Mouse (Mus musculus) layer of hippocampus, adult 9-10 months (tissue): Measurements from ENCODE around the gene Atl2.
A peak's percentile ranks its signal among the peaks of the same experiment; 100 is the strongest.

Experiments
- DNase-seq: peaks from one replicate; pipeline ENCODE4 v3.0.0; 2022; ENCODE audit warnings: low spot score

Atl2 gene

DNA sequence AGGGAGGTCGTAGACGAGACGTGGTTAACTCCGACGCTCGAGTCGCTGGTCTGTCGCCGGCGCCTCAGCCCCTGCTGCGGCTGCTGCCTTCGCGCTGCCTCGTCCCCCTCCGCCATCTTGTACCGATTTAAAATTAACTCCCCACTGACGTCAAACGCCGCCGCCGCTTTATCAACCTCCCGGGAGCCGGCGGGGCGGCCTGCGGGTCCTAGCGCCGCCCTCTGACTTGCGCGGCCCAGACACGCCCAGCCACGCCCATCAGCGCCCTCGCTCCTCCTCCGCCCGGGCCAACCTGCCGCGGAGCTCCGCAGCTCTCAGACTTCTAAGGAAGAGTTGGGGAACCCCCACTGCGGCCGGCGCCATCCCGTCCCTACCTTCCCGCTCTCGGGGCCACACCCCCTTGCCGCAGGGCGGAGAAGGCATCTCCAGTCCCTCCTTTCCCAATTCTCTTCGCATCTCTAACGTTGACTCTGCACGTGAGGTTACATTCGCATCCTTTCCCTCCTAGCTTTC, at the start of gene Atl2:
Gene Atl2 (minus strand): TSS at position 213 of the 513 bp plus-strand sequence.
- peak; percentile 60 for DNase-seq

GRCm38 (mm10) chr17:79944851-79945250, 48.9 kb upstream of the Atl2 start:
- DNase-seq: no peak

GRCm38 (mm10) chr17:79942418-79942817, 46.5 kb upstream of the Atl2 start:
- no peak for DNase-seq

- DNase-seq: no peak
These were observed 43.2 kb upstream of the Atl2 start for GRCm38 (mm10) chr17:79939133-79939532.

GRCm38 (mm10) chr17:79937921-79938601, 42.1 kb upstream of the Atl2 start:
- DNase-seq: no peak

DNA sequence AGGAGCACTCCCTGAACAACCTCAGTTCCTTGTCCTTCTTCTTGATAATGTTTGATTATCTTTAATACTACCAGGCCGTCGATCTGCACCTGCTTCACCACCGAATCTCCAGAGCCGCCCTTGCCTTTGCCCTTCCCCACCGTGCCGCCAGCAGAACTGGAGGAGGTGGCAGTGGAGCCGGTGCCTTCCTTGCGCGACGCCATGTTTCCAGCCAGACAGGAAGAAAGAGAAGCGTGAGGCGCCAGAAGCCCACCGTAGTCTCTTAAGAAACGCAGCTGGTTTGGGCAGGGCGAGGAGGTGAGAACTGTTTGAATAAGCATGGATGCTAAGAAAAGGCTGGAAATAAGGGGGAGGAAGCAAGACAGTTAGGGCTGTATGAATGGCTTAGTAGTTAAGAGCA, 38.4 kb upstream of the Atl2 start:
- DNase-seq: no peak

DNA sequence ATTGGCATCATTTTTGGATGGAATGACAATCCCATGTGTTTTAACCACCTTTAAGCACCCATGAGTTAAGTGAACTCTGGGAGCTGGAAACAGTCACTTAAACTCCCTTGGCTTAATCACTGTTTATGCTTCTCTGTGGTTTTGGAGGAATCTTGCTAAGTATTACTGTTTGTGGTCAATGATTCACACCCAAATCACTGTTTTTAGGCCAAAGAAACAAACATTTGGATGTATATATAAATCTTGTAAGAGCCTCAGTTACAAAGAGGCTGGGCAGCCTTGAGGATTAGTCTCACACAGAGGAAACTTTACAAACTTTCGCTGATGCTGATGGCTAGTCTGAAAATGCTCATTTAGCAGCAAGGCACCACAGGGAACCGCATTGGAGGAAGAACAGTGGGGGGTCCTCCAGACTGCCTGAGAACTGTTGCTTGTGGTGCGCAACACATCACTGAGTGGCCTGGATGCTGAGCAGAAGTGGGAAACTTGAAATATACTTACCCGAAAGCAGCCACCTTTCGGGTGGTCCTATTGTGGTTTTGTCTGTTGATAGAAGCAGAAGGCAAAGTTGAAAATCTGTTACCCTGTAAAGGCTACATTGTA, 36.9 kb upstream of the Atl2 start:
- no peak for DNase-seq

GRCm38 (mm10) chr17:79927110-79927509, 31.2 kb upstream of the Atl2 start:
- DNase-seq: no peak

- DNase-seq: no peak
These were observed 30.6 kb upstream of the Atl2 start for GRCm38 (mm10) chr17:79926486-79926885.

DNA sequence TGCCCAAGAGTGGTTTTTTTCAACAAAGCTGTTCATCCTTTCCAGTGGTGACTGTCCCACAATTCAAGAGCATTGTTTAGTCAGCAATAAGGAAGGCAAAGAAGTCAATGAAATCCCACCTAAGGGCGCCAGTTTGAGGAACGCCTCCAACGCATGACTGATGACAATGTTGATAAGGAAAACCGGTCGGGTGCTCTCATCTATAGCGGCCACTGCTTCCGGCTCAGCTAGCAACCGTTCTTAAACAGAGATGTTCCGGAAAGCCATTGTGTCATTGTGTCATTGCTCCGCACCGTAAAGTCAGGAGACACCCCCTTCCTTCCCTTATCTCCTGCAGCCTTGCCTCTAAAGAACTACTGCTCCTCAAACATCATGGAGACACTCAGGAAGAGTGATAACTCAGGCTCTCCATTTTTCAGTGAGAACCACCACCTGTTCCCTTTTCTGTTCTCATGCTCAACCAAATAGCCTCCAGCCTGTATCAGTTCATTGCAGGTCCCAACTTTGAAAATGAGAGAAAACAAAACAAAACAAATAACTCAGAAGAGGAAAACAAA, 30.0 kb upstream of the Atl2 start:
- DNase-seq: no peak

DNA sequence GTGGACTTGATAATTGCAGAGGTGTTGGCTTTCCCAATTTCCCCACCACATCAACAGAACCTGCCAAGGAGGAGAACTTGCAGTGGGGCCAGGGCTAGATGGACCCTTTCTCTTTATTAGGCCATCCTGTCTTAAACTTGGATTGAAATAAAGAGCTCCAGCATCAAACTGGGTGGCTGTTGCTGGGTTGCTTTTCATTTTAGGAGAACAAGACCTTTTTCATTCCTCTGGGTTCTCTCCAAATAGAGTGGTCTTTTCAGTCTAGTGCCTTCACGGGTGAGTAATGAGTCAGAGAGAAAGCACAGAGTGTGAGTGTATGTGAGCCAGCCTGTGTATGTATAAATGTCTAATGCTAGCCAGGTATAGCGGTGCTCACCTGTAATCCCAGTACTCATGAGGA, 24.4 kb upstream of the Atl2 start:
- no peak for DNase-seq

GRCm38 (mm10) chr17:79919566-79920350, 23.8 kb upstream of the Atl2 start:
- no peak for DNase-seq

DNA sequence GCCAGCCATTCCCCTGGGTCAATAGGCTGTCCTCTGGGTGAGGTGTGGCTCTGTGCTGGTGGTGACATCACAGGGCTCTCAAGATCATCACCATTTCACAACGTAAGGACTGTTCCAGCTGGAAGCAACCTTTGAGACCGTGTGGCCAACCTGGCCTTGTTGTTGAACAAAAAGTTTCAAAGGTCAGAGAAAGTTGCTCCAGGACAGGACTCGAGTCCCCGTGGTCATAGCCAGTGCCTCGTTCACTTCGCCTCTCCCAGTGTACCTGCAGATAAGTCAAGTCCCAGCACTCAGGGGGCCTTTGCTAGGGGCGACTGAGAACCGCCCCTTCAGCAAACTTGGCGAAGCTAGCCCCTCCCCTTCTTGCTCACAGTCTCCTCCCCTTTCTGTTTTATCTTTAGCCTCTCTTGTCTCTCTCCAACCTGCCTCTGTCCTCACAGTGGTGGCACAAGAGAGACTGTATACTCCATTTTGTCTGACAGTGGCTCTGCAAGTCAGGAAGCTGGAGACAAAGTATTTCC, 22.6 kb upstream of the Atl2 start:
- no peak for DNase-seq

- DNase-seq: no peak
These were observed 21.1 kb upstream of the Atl2 start for GRCm38 (mm10) chr17:79916996-79917395.

DNA sequence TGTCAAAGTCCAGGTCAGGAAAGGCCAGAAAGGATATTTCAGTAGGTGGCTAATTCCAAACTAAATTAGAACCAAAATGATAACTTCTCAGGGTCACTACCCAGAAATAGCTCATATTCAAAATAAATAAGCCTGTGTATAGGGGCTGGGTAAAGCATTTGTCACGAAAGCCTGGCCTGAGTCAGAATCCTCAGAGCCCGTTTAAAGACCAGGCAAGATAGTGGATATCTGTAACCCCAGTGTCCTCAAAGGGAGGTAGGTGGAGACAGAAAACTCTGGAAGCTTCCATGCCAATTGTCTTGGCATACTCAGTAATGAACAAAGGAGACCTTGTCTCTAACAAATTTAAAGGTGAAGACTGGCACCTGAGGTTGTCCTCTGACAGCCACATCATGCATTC, 16.3 kb upstream of the Atl2 start:
- DNase-seq: no peak

DNA sequence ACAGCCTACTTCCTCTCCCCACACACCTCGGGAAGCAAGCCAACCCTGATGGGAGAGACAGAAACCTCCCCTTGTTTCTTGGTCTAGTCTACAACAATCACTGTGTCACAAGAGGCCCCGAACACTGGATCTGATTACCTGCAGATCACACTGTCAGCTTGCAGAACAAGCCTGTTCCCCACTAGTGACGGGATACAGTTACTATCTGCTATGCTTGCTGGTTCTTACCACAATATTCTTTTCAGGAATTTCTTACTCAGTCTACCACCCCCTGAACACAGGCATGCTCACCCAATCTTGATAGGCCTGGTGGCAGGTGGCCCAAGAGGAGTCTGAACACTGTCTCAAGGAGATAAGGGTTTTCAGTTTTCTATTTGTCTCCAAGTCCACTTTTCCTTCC, 15.8 kb upstream of the Atl2 start:
- DNase-seq: no peak

DNA sequence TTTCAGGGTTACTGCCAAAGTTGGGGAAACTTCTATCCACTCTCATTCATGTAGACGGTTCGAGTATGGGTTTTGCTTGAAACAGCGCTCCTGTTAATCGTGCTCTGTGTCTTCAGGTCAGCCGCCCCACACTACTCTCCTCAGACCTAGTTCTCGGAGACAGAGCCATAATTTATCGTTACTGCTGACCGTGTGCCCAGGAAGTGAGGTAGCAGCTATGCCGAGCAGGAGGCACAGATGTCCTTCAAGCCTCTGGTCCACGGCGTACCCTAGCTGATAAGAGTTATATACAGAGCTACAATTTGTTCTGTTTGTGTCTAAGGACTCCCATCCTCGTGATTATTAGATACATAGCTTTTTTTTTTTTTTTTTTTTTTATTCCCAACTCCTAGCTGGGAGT, 13.6 kb upstream of the Atl2 start:
- no peak for DNase-seq

- DNase-seq: no peak
These were observed 11.8 kb upstream of the Atl2 start for GRCm38 (mm10) chr17:79907698-79908097.

DNA sequence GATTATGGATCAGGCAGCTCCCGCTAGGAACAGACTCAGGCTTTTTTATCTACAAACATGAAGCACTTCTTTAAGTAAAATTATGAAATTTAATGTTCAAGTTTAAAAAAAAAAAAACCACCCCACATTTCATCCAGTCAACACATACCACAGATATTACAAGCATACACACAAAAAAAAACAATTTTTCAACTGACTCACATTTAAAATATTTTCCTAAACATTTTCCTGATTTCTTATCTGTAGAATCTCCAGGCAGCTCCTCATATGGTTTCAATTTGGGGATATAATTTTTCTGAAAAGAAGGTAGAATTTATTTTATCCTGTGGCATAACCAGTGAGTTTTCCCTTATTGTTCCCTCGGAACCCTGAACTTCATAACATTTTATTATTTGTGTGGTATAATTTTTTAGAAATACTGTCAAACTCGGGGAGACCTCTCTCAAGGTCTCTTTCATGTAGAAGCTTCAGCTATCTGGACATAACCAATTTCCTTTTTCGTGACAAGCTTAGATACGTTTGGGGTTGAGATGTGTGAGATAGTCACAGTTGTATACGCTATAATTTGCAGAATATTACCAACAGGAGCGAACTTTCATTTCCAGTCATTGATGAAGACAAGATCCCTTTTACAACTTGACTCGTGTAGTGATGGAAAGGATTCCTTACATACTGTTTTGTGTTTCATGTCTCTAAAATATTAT, 11.0 kb upstream of the Atl2 start:
- DNase-seq: no peak

GRCm38 (mm10) chr17:79904593-79904992, 8.7 kb upstream of the Atl2 start:
- no peak for DNase-seq

DNA sequence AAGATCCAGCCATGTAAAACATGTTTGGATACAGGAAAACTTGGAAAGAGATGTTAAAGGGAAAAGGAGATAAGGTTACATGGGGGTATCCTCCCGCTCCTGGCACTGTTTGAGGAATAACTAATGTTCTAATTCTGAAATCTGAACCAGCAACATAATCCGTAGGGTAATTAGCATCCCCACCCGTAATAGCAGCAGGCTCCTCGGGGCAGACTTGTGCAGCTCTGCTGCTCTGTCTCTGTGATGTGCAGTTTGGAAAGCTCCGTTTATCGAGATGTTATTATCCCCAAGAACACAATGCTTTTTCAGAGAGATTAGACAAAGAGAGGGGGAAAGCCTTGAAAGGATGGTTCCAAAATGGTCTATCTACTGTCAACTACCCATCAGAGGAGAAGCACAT, 5.3 kb upstream of the Atl2 start:
- DNase-seq: no peak
